ENCODE assay signal across 14 mouse cellular contexts in genomic region chr11:51338416-51338815, GRCm38 (mm10). TPM values are rescaled to one million over a fixed set of nuclear protein-coding genes. Genes with fewer than 3 reads are reported as not detected.
"Had no signal": no experiment of that assay in that cellular context is flagged by ENCODE, and none has a peak within 500 bp of the region (broad histone marks: within the 10 kb centered on the region; RNA-seq: fewer than 3 reads in every experiment).

No protein-coding gene starts in this region.

- H3K4me3 ChIP-seq: hindbrain, embryonic 12.5 days; limb, embryonic 12.5 days; liver, embryonic 13.5 days; neural tube, embryonic 12.5 days had no signal

- H3K9me3 ChIP-seq: hindbrain, embryonic 12.5 days; limb, embryonic 12.5 days; liver, embryonic 13.5 days; neural tube, embryonic 12.5 days had no signal

- H3K36me3 ChIP-seq: hindbrain, embryonic 12.5 days; limb, embryonic 12.5 days; liver, embryonic 13.5 days; neural tube, embryonic 12.5 days had no signal

- DNase-seq: liver; liver, embryonic 13.5 days; liver, postnatal 0 days; midbrain, embryonic 14.5 days; thymus, adult 2 months; thymus, postnatal 25 days had no signal

- H3K27me3 ChIP-seq: hindbrain, embryonic 12.5 days; limb, embryonic 12.5 days; liver, embryonic 13.5 days; neural tube, embryonic 12.5 days had no signal

- H3K27ac ChIP-seq: hindbrain, embryonic 12.5 days; limb, embryonic 12.5 days; liver, embryonic 13.5 days; neural tube, embryonic 12.5 days; stomach, postnatal 0 days had no signal

- H3K9ac ChIP-seq: hindbrain, embryonic 12.5 days; limb, embryonic 12.5 days; liver, embryonic 13.5 days; liver, postnatal 0 days; neural tube, embryonic 12.5 days had no signal

- ATAC-seq: hindbrain, embryonic 16.5 days; inflammation-experienced regulatory T-cells, adult 6 months; intestine, postnatal 0 days; liver, postnatal 0 days had no signal

- H3K4me2 ChIP-seq: hindbrain, embryonic 12.5 days; limb, embryonic 12.5 days; liver, embryonic 13.5 days; neural tube, embryonic 12.5 days had no signal

- H3K4me1 ChIP-seq: hindbrain, embryonic 12.5 days; liver, embryonic 13.5 days; neural tube, embryonic 12.5 days had no signal

RNA-seq across cellular contexts. Expression of gene Col23a1, which starts 48.7 kb away (rescaled TPM):
- total RNA-seq: monocyte, adult 5-6 weeks had no signal
